Mouse (Mus musculus) right cerebral cortex, adult 18-20 months (tissue): ENCODE measurements around the gene Fam20a.

Experiments used
- DNase-seq: peaks from one replicate; pipeline ENCODE4 v3.0.0; 2022; ENCODE audit warnings: mixed read lengths

Fam20a gene

GRCm38 (mm10) chr11:109651566-109652024 is 70.5 kb downstream of the Fam20a start:
- DNase-seq = no peak

- peak; percentile 95 for DNase-seq
Measured at GRCm38 (mm10) chr11:109650788-109651565, 71.1 kb downstream of the Fam20a start.

- DNase-seq = peak; percentile 92
Measured at GRCm38 (mm10) chr11:109649975-109650701, 71.9 kb downstream of the Fam20a start.

GRCm38 (mm10) chr11:109649206-109649605 is 72.9 kb downstream of the Fam20a start, which contains the start of gene Prkar1a:
Gene Prkar1a (plus strand): TSS chr11:109649405.
- DNase-seq = no peak

GRCm38 (mm10) chr11:109648510-109648909 is 73.6 kb downstream of the Fam20a start:
- no peak for DNase-seq

- DNase-seq = no peak
Measured at GRCm38 (mm10) chr11:109641498-109642222, 80.4 kb downstream of the Fam20a start.

- DNase-seq = no peak
Measured at GRCm38 (mm10) chr11:109635871-109636395, 86.1 kb downstream of the Fam20a start.

- no peak for DNase-seq
Measured at GRCm38 (mm10) chr11:109634928-109635327, 87.2 kb downstream of the Fam20a start.

- no peak for DNase-seq
Measured at GRCm38 (mm10) chr11:109629021-109629521, 93.0 kb downstream of the Fam20a start.

- no peak for DNase-seq
Measured at GRCm38 (mm10) chr11:109628099-109628498, 94.0 kb downstream of the Fam20a start.

- DNase-seq = no peak
Measured at GRCm38 (mm10) chr11:109627648-109628047, 94.4 kb downstream of the Fam20a start.

GRCm38 (mm10) chr11:109623238-109623637 is 98.8 kb downstream of the Fam20a start:
- no peak for DNase-seq

- peak; percentile 18 for DNase-seq
Measured at GRCm38 (mm10) chr11:109622518-109623037, 99.5 kb downstream of the Fam20a start.

- DNase-seq = peak; percentile 39
Measured at GRCm38 (mm10) chr11:109621183-109621582, 100.9 kb downstream of the Fam20a start.

- DNase-seq = no peak
Measured at GRCm38 (mm10) chr11:109620356-109620755, 101.7 kb downstream of the Fam20a start.
